Mouse (Mus musculus) G1E (cell line): ENCODE results near the gene Rin3.

Experiments used
- CTCF ChIP-seq: IDR thresholded peaks from 2 replicates; pipeline ENCODE4 v1.5.1; 2012; ENCODE audit warnings: low read depth, low read length, inconsistent platforms, mixed read lengths
- GATA1 ChIP-seq: IDR thresholded peaks from 2 replicates; pipeline ENCODE4 v1.6.1; 2012; ENCODE audit warnings: borderline replicate concordance, low read length, inconsistent platforms, mixed read lengths
- GATA2 ChIP-seq: IDR thresholded peaks from 2 replicates; pipeline ENCODE4 v1.6.1; 2012; ENCODE audit warnings: low read depth, low read length, inconsistent platforms, borderline replicate concordance
- POLR2AphosphoS5 ChIP-seq: IDR thresholded peaks from 2 replicates; pipeline ENCODE4 v1.6.1; 2012; ENCODE audit warnings: low read depth, low read length, inconsistent platforms; ENCODE audit not compliant: insufficient replicate concordance
- TAL1 ChIP-seq: conservative IDR thresholded peaks from 2 replicates; pipeline ENCODE4 v1.6.1; 2012; ENCODE audit warnings: low read depth, low read length, inconsistent platforms, mixed read lengths

- TF ChIP-seq CTCF (no peak), POLR2AphosphoS5 (no peak), TAL1 (no peak), GATA1 (no peak), GATA2 (no peak)
These were observed 151.3 kb downstream of the Rin3 start for GRCm38 (mm10) chr12:102434107-102434506.
